Mouse (Mus musculus): ENCODE measurements at regions not wholly inside any gene's neighbourhood (a gene's known extent, or its start where the extent isn't known, plus 50 kb on each side); places are given as distances from the start of the nearest gene placed in this dataset.

DNA sequence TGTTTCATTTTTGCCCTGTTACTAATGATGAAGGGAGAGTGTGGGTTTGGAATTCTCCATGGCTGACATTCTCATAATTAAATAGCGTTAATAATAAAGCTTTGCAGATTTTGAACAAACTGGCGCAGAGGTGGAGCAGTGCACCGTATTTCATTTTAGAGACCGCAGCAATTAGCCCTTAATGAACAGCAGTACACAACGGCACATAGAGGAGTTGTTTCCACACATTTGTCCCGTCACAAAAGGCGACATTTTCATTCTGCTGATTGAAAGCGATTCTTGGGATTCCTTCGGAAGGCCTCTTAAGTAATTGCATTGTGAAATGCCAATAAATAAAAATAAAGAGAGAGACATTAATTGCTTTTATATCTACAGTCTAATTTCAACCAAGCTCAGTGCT, 61.6 kb downstream of the Irx6 start:
- no peak for TF ChIP-seq CTCF (IDR thresholded peaks at IDR 0.05; ENCODE audit: insufficient read depth, low read length)
- no peak for TF ChIP-seq POLR2A (IDR thresholded peaks at IDR 0.05; ENCODE audit: borderline replicate concordance, extremely low read depth, low read depth, low read length)
